Mouse (Mus musculus) neural tube, embryonic 11.5 days (tissue): ENCODE data around the gene Pheta1. TPM values are rescaled to one million over a fixed set of nuclear protein-coding genes. Genes with fewer than 3 reads are reported as not detected.

Experiments
- ATAC-seq: fragments of 200-750 bp; cut with Nextera tagmentation; 2 replicates; pipeline ENCODE4 v1.8.0; 2017; ENCODE audit warnings: moderate number of reproducible peaks, mild to moderate bottlenecking, moderate TSS enrichment, moderate library complexity; ENCODE audit not compliant: insufficient read depth, low FRiP score, low TSS enrichment
- DNase-seq: peaks from one replicate; pipeline ENCODE4 v3.0.0-alpha.2; 2015; ENCODE audit warnings: low spot score
- H3K27ac ChIP-seq: fragments of 300-500 bp; sonication (generic); 2 replicates; pipeline ENCODE4 v1.5.1; 2014; ENCODE audit warnings: low read depth, mild to moderate bottlenecking, low read length
- H3K27me3 ChIP-seq: fragments of 300-500 bp; sonication (generic); 2 replicates; pipeline ENCODE4 v1.6.1; 2014; ENCODE audit warnings: mild to moderate bottlenecking, low read length, mixed read lengths; ENCODE audit not compliant: control insufficient read depth, insufficient read depth
- H3K36me3 ChIP-seq: fragments of 300-500 bp; sonication (generic); 2 replicates; pipeline ENCODE4 v1.6.1; 2014; ENCODE audit warnings: mild to moderate bottlenecking, low read length, moderate library complexity, mixed read lengths; ENCODE audit not compliant: control insufficient read depth, insufficient read depth
- H3K4me1 ChIP-seq: fragments of 300-500 bp; sonication (generic); 2 replicates; pipeline ENCODE4 v1.6.1; 2014; ENCODE audit warnings: low read length, mixed read lengths; ENCODE audit not compliant: control insufficient read depth, insufficient read depth
- H3K4me2 ChIP-seq: fragments of 300-500 bp; sonication (generic); 2 replicates; pipeline ENCODE4 v1.6.1; 2014; ENCODE audit warnings: low read depth, mild to moderate bottlenecking, moderate library complexity
- H3K4me3 ChIP-seq: fragments of 300-500 bp; sonication (generic); 2 replicates; pipeline ENCODE4 v1.5.1; 2014; ENCODE audit warnings: low read depth, low read length
- H3K9ac ChIP-seq: fragments of 300-500 bp; sonication (generic); 2 replicates; pipeline ENCODE4 v1.6.1; 2014; ENCODE audit warnings: mild to moderate bottlenecking, low read length
- H3K9me3 ChIP-seq: fragments of 300-500 bp; sonication (generic); 2 replicates; pipeline ENCODE4 v1.6.1; 2016; ENCODE audit warnings: low read length; ENCODE audit not compliant: control insufficient read depth
- WGBS: fragments of 180-500 bp; shearing (Covaris S2); extraction: QIAGEN DNeasy Blood & Tissue Kit; methylation state at CpG from one replicate; pipeline ENCODE4 v1.1.7; 2014; 5-methylcytosine and 5-hydroxymethylcytosine counted together
- polyA plus RNA-seq: library from polyadenylated mRNA; unstranded; fragments of >200 nt; fragmentation: Nextera tagmentation; extraction: Ambion mirVana; gene quantifications from 2 replicates; pipeline ENCODE4 v1.2.1, GENCODE M21; 2014

The Pheta1 gene
- polyA plus RNA-seq, 1 experiment from 2014 or later, result 32.3 TPM

GRCm38 (mm10) chr5:121858427-121858826 lies 9.6 kb downstream of the Pheta1 start:
- DNase-seq (no peak), ATAC-seq (no peak)
- no peaks in the 10 kb centered on the region for H3K4me1 ChIP-seq
- H3K4me3 ChIP-seq, result no peak overlapping the region
- H3K36me3 ChIP-seq, result peaks cover 9% of the 10 kb centered on the region
- no peak overlapping the region for H3K4me2 ChIP-seq
- H3K9me3 ChIP-seq, result 0 out of 2 replicates have a peak, but pooled peaks cover 3% of the 10 kb centered on the region
- no peak overlapping the region for H3K9ac ChIP-seq
- WGBS, result 89% methylated on average over 12 of the region's 12 CpGs
- no peaks in the 10 kb centered on the region for H3K27me3 ChIP-seq
- no peak overlapping the region for H3K27ac ChIP-seq

DNA sequence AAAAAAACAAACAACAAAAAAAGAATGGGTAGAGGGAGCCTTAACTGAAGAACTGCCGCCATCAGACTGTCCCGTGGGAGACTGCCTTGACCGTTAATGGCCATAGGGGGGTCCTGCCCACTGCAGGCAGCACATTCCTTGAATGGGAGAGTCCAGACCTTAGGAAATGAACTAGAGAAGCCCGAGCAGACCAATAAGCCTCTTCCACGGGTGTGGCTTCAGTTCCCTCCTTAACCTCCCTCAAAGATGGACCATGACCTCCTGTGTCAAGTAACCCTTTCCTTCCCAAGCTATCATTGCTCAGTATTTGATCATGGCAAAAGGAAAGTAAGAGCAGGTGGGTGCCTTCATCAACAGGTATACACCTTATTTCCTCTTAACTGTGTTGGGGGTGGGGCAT lies 13.2 kb downstream of the Pheta1 start:
- 0 out of 2 replicates have a peak, but pooled peaks cover 3% of the 10 kb centered on the region for H3K9me3 ChIP-seq
- no peak for ATAC-seq
- no peak for DNase-seq
- 48% methylated on average over 5 of the region's 5 CpGs for WGBS
- H3K9ac ChIP-seq, result no peak overlapping the region
- H3K4me1 ChIP-seq, result 0 out of 2 replicates have a peak, but pooled peaks cover 3% of the 10 kb centered on the region
- H3K27ac ChIP-seq, result no peak overlapping the region
- H3K4me2 ChIP-seq, result no peak overlapping the region
- H3K36me3 ChIP-seq, result 0 out of 2 replicates have a peak, but pooled peaks cover 4% of the 10 kb centered on the region
- H3K4me3 ChIP-seq, result no peak overlapping the region
- H3K27me3 ChIP-seq, result no peaks in the 10 kb centered on the region

- Histone ChIP-seq H3K27me3 (no peaks in the 10 kb centered on the region), H3K4me2 (no peak overlapping the region), H3K9me3 (0 out of 2 replicates have a peak, but pooled peaks cover 3% of the 10 kb centered on the region), H3K4me1 (0 out of 2 replicates have a peak, but pooled peaks cover 3% of the 10 kb centered on the region), H3K9ac (no peak overlapping the region), H3K36me3 (peaks cover 4% of the 10 kb centered on the region; the same call in 1 of the 2 replicates), H3K27ac (no peak overlapping the region), H3K4me3 (no peak overlapping the region)
- no peak for DNase-seq
- WGBS, result 12% methylated on average over 7 of the region's 11 CpGs
- no peak for ATAC-seq
Measured at GRCm38 (mm10) chr5:121864330-121864729, 15.5 kb downstream of the Pheta1 start.

DNA sequence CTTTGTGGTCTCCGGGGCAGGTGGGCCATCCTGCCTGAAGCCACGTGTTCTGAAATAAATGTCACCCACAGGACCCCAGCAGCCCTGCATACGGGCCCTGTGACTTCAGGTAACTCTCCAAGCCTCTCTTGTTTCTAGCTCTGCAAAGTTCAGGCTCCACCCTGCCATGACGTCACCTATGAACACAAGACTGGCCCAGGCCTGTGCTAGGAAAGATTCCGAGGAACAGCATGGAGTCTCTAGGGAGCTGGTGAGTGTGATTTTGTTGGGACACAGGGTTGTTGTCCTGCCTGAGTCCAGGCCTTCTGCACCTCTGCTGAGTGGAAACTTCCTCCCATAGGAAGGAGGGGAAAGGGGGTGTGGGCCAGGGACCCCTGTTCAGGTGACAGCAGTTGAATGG lies 19.2 kb downstream of the Pheta1 start:
- Histone ChIP-seq H3K9me3 (no peaks in the 10 kb centered on the region), H3K27me3 (no peaks in the 10 kb centered on the region), H3K9ac (no peak overlapping the region), H3K4me3 (no peak overlapping the region), H3K4me1 (0 out of 2 replicates have a peak, but pooled peaks cover 3% of the 10 kb centered on the region), H3K36me3 (no peaks in the 10 kb centered on the region; the same call in 1 of the 2 replicates), H3K4me2 (no peak overlapping the region), H3K27ac (no peak overlapping the region)
- no peak for DNase-seq
- ATAC-seq, result no peak
- WGBS, result 71% methylated on average over 5 of the region's 5 CpGs

DNA sequence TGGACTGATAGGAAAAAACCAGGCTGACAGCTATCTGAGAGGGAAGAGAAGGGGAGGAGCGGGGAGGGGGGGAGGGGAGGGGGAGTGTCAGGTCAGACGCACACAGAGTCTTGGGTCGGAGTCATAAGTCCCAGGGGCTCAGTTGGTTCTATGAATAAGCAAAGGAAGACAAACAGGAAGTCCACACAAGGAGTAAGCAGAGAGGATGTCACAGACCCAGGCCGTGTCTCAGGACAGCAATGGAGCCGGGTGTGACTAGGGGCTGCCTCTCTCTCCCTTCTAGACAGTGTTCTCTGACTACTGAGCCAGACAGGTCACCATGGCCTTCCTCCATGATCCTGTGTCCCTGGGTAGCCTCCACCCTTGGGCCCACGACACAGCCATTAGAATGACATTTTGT lies 22.0 kb downstream of the Pheta1 start:
- H3K36me3 ChIP-seq, result no peaks in the 10 kb centered on the region; the same call in 1 of the 2 replicates
- ATAC-seq (no peak), DNase-seq (no peak)
- H3K27ac ChIP-seq, result no peak overlapping the region
- H3K27me3 ChIP-seq, result no peaks in the 10 kb centered on the region
- no peak overlapping the region for H3K4me3 ChIP-seq
- no peak overlapping the region for H3K4me2 ChIP-seq
- H3K9me3 ChIP-seq, result no peaks in the 10 kb centered on the region
- no peak overlapping the region for H3K9ac ChIP-seq
- WGBS, result 69% methylated on average over 6 of the region's 6 CpGs
- no peaks in the 10 kb centered on the region for H3K4me1 ChIP-seq

GRCm38 (mm10) chr5:121871515-121872030 lies 22.8 kb downstream of the Pheta1 start:
- Histone ChIP-seq H3K27ac (no peak overlapping the region), H3K36me3 (peaks cover 4% of the 10 kb centered on the region), H3K9ac (no peak overlapping the region), H3K4me3 (no peak overlapping the region), H3K9me3 (no peaks in the 10 kb centered on the region), H3K4me2 (no peak overlapping the region), H3K27me3 (no peaks in the 10 kb centered on the region), H3K4me1 (no peaks in the 10 kb centered on the region)
- WGBS, result 88% methylated on average over 13 of the region's 13 CpGs
- ATAC-seq (no peak), DNase-seq (no peak)

- no peak overlapping the region for H3K4me3 ChIP-seq
- no peak overlapping the region for H3K4me2 ChIP-seq
- no peaks in the 10 kb centered on the region for H3K9me3 ChIP-seq
- peaks cover 4% of the 10 kb centered on the region for H3K36me3 ChIP-seq
- DNase-seq (peak; percentile 88), ATAC-seq (peak; percentile 65; the same call in 1 of the 2 replicates)
- no peak overlapping the region for H3K27ac ChIP-seq
- H3K9ac ChIP-seq, result no peak overlapping the region
- H3K4me1 ChIP-seq, result no peaks in the 10 kb centered on the region
- 12% methylated on average over 4 of the region's 4 CpGs for WGBS
- no peaks in the 10 kb centered on the region for H3K27me3 ChIP-seq
Measured at GRCm38 (mm10) chr5:121872158-121872557, 23.4 kb downstream of the Pheta1 start.

- H3K9me3 ChIP-seq, result no peaks in the 10 kb centered on the region
- WGBS, result 89% methylated on average over 12 of the region's 12 CpGs
- ATAC-seq, result no peak
Measured at GRCm38 (mm10) chr5:121875041-121875440, 26.3 kb downstream of the Pheta1 start.

DNA sequence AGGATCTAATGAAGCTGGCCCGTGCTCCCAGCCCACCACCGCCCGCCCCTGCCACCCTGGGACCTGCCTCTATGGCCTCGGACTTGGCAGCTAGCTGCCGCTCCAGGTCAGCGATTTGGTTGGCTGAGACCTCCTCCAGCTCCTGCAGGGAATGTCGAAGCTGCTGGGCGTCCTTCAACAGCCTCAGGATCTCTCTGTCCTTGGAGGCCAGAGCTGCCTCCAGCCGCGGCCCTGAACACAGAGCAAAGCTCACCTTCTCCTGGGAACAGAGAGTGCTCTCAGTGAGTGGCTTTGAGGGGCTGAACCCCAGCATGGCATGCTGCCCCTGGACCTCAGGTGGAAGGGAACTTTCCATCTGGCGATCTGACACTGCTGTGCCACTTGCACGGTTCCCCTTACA lies 28.1 kb downstream of the Pheta1 start:
- H3K9ac ChIP-seq, result no peak overlapping the region
- no peaks in the 10 kb centered on the region for H3K27me3 ChIP-seq
- no peak overlapping the region for H3K27ac ChIP-seq
- H3K4me3 ChIP-seq, result no peak overlapping the region
- no peaks in the 10 kb centered on the region for H3K4me1 ChIP-seq
- no peaks in the 10 kb centered on the region for H3K9me3 ChIP-seq
- ATAC-seq, result no peak
- no peak overlapping the region for H3K4me2 ChIP-seq
- peaks cover 4% of the 10 kb centered on the region for H3K36me3 ChIP-seq
- 81% methylated on average over 12 of the region's 12 CpGs for WGBS
- no peak for DNase-seq

More at GRCm38 (mm10) chr5:121875041-121875440, 26.3 kb downstream of the Pheta1 start:
- DNase-seq, result no peak
- Histone ChIP-seq H3K36me3 (peaks cover 4% of the 10 kb centered on the region), H3K4me3 (no peak overlapping the region), H3K27me3 (no peaks in the 10 kb centered on the region), H3K4me1 (no peaks in the 10 kb centered on the region), H3K27ac (no peak overlapping the region), H3K4me2 (no peak overlapping the region), H3K9ac (no peak overlapping the region)
